Mouse (Mus musculus) limb, embryonic 13.5 days (tissue): ENCODE results near the gene Myct1. TPM values are rescaled to one million over a fixed set of nuclear protein-coding genes. Genes with fewer than 3 reads are reported as not detected.

ENCODE experiments used
- ATAC-seq: fragments of 200-750 bp; cut with Nextera tagmentation; 2 replicates; pipeline ENCODE4 v1.8.0; 2017; ENCODE audit warnings: low read depth, moderate number of reproducible peaks, moderate TSS enrichment; ENCODE audit not compliant: low FRiP score
- H3K27ac ChIP-seq: fragments of 300-500 bp; sonication (generic); 2 replicates; pipeline ENCODE4 v1.5.1; 2015; ENCODE audit warnings: inconsistent platforms, mild to moderate bottlenecking, moderate library complexity
- H3K27me3 ChIP-seq: fragments of 300-500 bp; sonication (generic); 2 replicates; pipeline ENCODE4 v1.6.1; 2015; ENCODE audit warnings: mild to moderate bottlenecking, inconsistent platforms
- H3K36me3 ChIP-seq: fragments of 300-500 bp; sonication (generic); 2 replicates; pipeline ENCODE4 v1.6.1; 2015; ENCODE audit warnings: inconsistent platforms, mild to moderate bottlenecking, moderate library complexity
- H3K4me1 ChIP-seq: fragments of 300-500 bp; sonication (generic); 2 replicates; pipeline ENCODE4 v1.6.1; 2015; ENCODE audit warnings: inconsistent platforms
- H3K4me2 ChIP-seq: fragments of 300-500 bp; sonication (generic); replicated peaks from 2 replicates; pipeline ENCODE4 v1.6.1; 2015; ENCODE audit warnings: inconsistent platforms, mild to moderate bottlenecking, moderate library complexity
- H3K4me3 ChIP-seq: fragments of 300-500 bp; sonication (generic); 2 replicates; pipeline ENCODE4 v1.5.1; 2015; ENCODE audit warnings: moderate library complexity, mild to moderate bottlenecking, inconsistent platforms
- H3K9ac ChIP-seq: fragments of 300-500 bp; sonication (generic); 2 replicates; pipeline ENCODE4 v1.6.1; 2015; ENCODE audit warnings: mild to moderate bottlenecking, inconsistent platforms
- H3K9me3 ChIP-seq: fragments of 300-500 bp; sonication (generic); 2 replicates; pipeline ENCODE4 v1.6.1; 2016; ENCODE audit warnings: inconsistent platforms
- WGBS: fragments of 180-500 bp; shearing (Covaris S2); methylation state at CpG from one replicate; pipeline ENCODE4 v1.1.7; 2015; 5-methylcytosine and 5-hydroxymethylcytosine counted together
- polyA plus RNA-seq: library from polyadenylated mRNA; unstranded; fragments of >200 nt; fragmentation: Nextera tagmentation; extraction: Ambion mirVana; gene quantifications from 2 replicates; pipeline ENCODE4 v1.2.1, GENCODE M21; 2015

Gene Myct1
- polyA plus RNA-seq, 1 experiment from 2014 or later = 4.1 TPM

DNA sequence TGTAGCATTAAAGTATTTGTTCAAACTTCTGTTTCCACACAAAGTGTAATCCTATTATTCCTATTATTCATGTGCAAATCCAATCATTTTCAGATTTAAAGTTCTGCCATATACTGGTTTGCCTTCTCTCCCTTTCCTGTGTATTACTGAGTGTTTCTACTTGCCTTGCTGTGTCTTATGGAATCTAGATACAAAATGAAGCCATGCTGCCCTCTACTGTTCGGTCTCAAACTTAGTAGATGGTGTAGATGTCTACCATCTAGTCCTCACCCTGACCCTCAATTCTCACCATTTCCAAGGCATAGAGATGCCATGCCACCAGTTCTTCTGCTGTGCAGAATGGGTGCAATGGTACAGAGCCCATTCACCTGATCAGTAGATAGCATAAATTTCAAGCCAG, 40.8 kb downstream of the Myct1 start:
- H3K4me2 ChIP-seq = no peak overlapping the region
- ATAC-seq = no peak
- WGBS = 35% methylated on average over 1 of the region's 1 CpGs

DNA sequence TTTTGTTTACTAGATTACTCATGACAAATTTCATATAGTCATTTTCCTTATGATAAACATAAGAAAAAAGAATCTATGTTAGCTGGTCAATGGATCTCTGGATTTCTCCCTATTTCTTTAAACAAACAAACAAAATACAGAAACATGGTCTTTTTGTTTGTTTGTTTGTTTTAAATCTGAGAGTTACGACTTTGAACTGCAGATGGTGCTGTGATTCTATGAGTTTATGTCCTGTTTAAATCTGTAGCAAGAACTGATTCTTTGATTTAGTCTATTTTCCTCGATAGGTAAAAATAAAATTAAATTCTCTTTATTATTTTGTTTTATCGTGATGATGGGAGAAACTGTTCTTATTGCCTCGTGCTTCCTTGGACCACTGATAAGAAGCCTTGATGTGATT, 43.7 kb downstream of the Myct1 start:
- WGBS = 76% methylated on average over 4 of the region's 4 CpGs
- Histone ChIP-seq H3K36me3 (no peaks in the 10 kb centered on the region), H3K27me3 (no peaks in the 10 kb centered on the region), H3K4me3 (no peak overlapping the region), H3K9ac (no peak overlapping the region), H3K27ac (no peak overlapping the region), H3K4me1 (no peaks in the 10 kb centered on the region), H3K9me3 (no peaks in the 10 kb centered on the region), H3K4me2 (no peak overlapping the region)
- no peak for ATAC-seq

More for the DNA sequence above, 40.8 kb downstream of the Myct1 start:
- Histone ChIP-seq H3K27ac (no peak overlapping the region), H3K9me3 (no peaks in the 10 kb centered on the region), H3K4me3 (no peak overlapping the region), H3K27me3 (no peaks in the 10 kb centered on the region), H3K4me1 (no peaks in the 10 kb centered on the region), H3K9ac (no peak overlapping the region), H3K36me3 (no peaks in the 10 kb centered on the region)

DNA sequence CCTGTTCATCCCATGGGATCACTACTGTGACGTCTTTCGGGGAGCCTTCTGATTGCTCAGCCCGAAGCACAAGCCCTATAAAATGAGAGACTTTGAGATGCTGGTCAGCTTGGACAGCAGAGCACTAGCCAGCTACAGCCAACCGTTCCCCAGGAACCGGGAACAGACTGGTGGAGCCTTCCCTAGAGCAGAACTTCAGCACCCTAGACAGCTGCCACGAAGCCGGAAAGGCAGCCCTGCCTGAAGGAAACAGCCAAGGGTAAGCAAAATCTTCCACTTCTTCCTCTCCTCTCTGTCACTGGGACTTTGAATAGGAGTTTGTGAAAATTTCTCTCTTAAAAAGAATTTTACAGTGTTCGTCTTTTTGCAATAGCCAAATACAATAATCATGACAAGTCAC, 45.5 kb downstream of the Myct1 start, which contains the start of gene Vip:
TSS of gene Vip (plus strand) at position 107 of the 400 bp plus-strand sequence.
- no peaks in the 10 kb centered on the region for H3K27me3 ChIP-seq
- H3K36me3 ChIP-seq = no peaks in the 10 kb centered on the region
- H3K4me3 ChIP-seq = no peak within 1 kb of the TSS
- WGBS = 27% methylated on average over 8 of the region's 8 CpGs
- no peak within 1 kb of the TSS for H3K4me2 ChIP-seq
- no peak for ATAC-seq
- no peaks in the 10 kb centered on the region for H3K9me3 ChIP-seq
- H3K4me1 ChIP-seq = no peaks in the 10 kb centered on the region
- no peak within 1 kb of the TSS for H3K9ac ChIP-seq
- no peak within 1 kb of the TSS for H3K27ac ChIP-seq

Other genes starting within 250 kb of the Myct1 start
- gene Syne1, start 42.3 kb upstream of the Myct1 start, polyA plus RNA-seq = 6.4 and 6.5 TPM in 2 replicates
- gene Vip, start 45.4 kb downstream of the Myct1 start, polyA plus RNA-seq = 0.09 and 0.17 TPM in 2 replicates
- 67.4 and 73.7 TPM in 2 replicates for gene Fbxo5, start 211.8 kb downstream of the Myct1 start, polyA plus RNA-seq
- gene Mtrf1l, start 230.1 kb downstream of the Myct1 start, polyA plus RNA-seq = 15.5 TPM in 2 replicates